Mouse (Mus musculus) ES-E14 (cell line): Measurements from ENCODE around the gene Lrrc10b.

Experiments used
- CHD2 ChIP-seq: IDR thresholded peaks from 2 replicates; pipeline ENCODE4 v1.6.1; 2014; ENCODE audit warnings: mild to moderate bottlenecking, low read depth, low read length, inconsistent platforms
- MAFK ChIP-seq: IDR thresholded peaks from 2 replicates; pipeline ENCODE4 v1.6.1; 2014; ENCODE audit warnings: mild to moderate bottlenecking, low read depth, low read length, inconsistent platforms; ENCODE audit not compliant: insufficient read depth
- ZC3H11A ChIP-seq: IDR thresholded peaks from 2 replicates; pipeline ENCODE4 v1.6.1; 2012; ENCODE audit warnings: low read depth, mild to moderate bottlenecking, inconsistent platforms, low read length, borderline replicate concordance
- ZNF384 ChIP-seq: IDR thresholded peaks from 2 replicates; pipeline ENCODE4 v1.6.1; 2012; ENCODE audit warnings: low read depth, low read length, inconsistent platforms

- TF ChIP-seq ZC3H11A (no peak), ZNF384 (no peak), CHD2 (no peak), MAFK (no peak)
These were observed 8.1 kb downstream of the Lrrc10b start for GRCm38 (mm10) chr19:10449190-10449589.
